Mouse (Mus musculus): ENCODE data around the gene Cbx1. TPM values are rescaled to one million over a fixed set of nuclear protein-coding genes. Genes with fewer than 3 reads are reported as not detected.

The Cbx1 gene
- total and polyA plus RNA-seq, 3 experiments, result 132 to 368 (median 152) TPM

DNA sequence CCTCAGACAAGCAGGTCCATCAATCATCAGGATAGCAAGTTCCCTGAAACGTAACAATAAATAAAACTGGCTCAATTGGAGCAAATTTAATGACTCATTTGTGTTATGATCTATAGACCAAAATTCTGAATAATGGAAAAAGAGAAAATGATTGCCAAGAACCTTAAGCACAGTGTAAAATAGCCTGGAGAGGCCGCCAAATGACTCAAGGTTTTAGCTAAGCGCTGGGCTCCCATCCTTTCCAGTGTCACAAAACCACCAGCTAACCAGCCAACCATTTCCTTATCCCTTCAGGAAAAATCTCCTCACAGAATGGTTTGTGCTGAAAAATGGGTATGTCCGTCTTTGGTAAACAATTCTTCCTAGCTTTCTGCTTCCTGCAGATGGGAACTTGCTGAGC lies 45.0 kb upstream of the Cbx1 start:
- Histone ChIP-seq H3K4me3 (ENCODE audit: control insufficient read depth in 1 of 2, insufficient read depth in 1 of 2, low read depth in 2 of 2, low read length in 2 of 2) (no peak overlapping the region), H3K79me2 (ENCODE audit: control insufficient read depth, insufficient read depth, low read length, poor library complexity) (no peaks in the 10 kb centered on the region), H3K36me3 (ENCODE audit: control insufficient read depth in 1 of 2, insufficient read depth in 2 of 2, low read length in 2 of 2) (no peaks in the 10 kb centered on the region; a peak in 1 of 4 replicates), H3K27me3 (ENCODE audit: control insufficient read depth in 1 of 2, insufficient read depth in 2 of 2, low read length in 2 of 2) (peaks cover 36 to 69% of the 10 kb centered on the region in 2 experiments), H3K9me3 (replicated peaks; ENCODE audit: insufficient read depth, low read length) (no peaks in the 10 kb centered on the region), H3K4me1 (ENCODE audit: control insufficient read depth in 1 of 2, insufficient read depth in 2 of 2, low read length in 2 of 2) (no peaks in the 10 kb centered on the region), H3K27ac (ENCODE audit: control insufficient read depth, low read depth, low read length) (no peak overlapping the region), H3K9ac (ENCODE audit: control insufficient read depth, low read depth, low read length, poor library complexity, severe bottlenecking) (no peak overlapping the region)
- no peak for DNase-seq (ENCODE audit: low read depth, low spot score)
- TF ChIP-seq EP300 (IDR thresholded peaks at IDR 0.05; ENCODE audit: low read depth in 1 of 2, low read length in 2 of 2) (no peak), GABPA (IDR thresholded peaks at IDR 0.05; ENCODE audit: low read depth, low read length) (no peak), NRF1 (IDR thresholded peaks at IDR 0.05; ENCODE audit: insufficient read depth, low read depth, low read length, poor library complexity, severe bottlenecking) (no peak), TAL1 (IDR thresholded peaks at IDR 0.05; ENCODE audit: low read length) (no peak), RCOR1 (IDR thresholded peaks at IDR 0.05; ENCODE audit: low read depth, low read length) (no peak), E2F4 (IDR thresholded peaks at IDR 0.05; ENCODE audit: borderline replicate concordance, low read depth, low read length) (no peak), SIN3A (IDR thresholded peaks at IDR 0.05; ENCODE audit: low read length) (no peak), MAFK (IDR thresholded peaks at IDR 0.05; ENCODE audit: borderline replicate concordance, low read depth, low read length) (no peak), GATA1 (IDR thresholded peaks at IDR 0.05; ENCODE audit: low read depth, low read length) (no peak), JUND (IDR thresholded peaks at IDR 0.05; ENCODE audit: low read depth, low read length) (no peak), RAD21 (IDR thresholded peaks at IDR 0.05; ENCODE audit: low read depth, low read length) (no peak)

DNA sequence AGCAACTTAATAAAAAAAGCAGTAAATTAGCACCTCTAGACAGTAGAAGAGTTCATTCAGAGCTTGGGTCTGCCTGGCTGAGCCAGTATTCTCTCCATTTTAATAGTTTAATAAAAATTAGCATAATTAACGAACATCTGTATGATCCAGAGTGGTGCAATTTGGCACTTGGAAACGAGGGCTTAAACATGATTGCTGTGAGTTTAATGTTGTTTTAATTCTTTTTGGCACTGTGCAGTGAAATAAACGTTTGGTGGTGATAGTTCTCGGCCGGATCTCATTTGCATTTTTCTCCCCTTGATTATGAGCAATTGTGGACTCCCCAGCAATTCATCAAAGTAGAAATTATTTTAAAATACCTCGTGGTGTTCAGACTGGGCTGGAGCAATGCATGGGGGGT lies 42.3 kb upstream of the Cbx1 start:
- TF ChIP-seq RCOR1 (IDR thresholded peaks at IDR 0.05; ENCODE audit: low read depth, low read length) (no peak), MAX (IDR thresholded peaks at IDR 0.05; ENCODE audit: low read length) (no peak), ZMIZ1 (IDR thresholded peaks at IDR 0.05; ENCODE audit: low read depth, low read length) (no peak), ETS1 (IDR thresholded peaks at IDR 0.05; ENCODE audit: low read depth, low read length) (no peak), BHLHE40 (IDR thresholded peaks at IDR 0.05; ENCODE audit: borderline replicate concordance, low read depth, low read length) (no peak), MAZ (IDR thresholded peaks at IDR 0.05; ENCODE audit: low read depth, low read length) (no peak)
- Histone ChIP-seq H3K9me3 (replicated peaks; ENCODE audit: insufficient read depth, low read length) (no peaks in the 10 kb centered on the region), H3K27ac (ENCODE audit: control insufficient read depth, low read depth, low read length) (no peak overlapping the region), H3K36me3 (ENCODE audit: control insufficient read depth in 1 of 2, insufficient read depth in 2 of 2, low read length in 2 of 2) (no peaks in the 10 kb centered on the region; a peak in 1 of 4 replicates), H3K27me3 (ENCODE audit: control insufficient read depth in 1 of 2, insufficient read depth in 2 of 2, low read length in 2 of 2) (peaks cover 28 to 59% of the 10 kb centered on the region in 2 experiments), H3K79me2 (ENCODE audit: control insufficient read depth, insufficient read depth, low read length, poor library complexity) (no peaks in the 10 kb centered on the region), H3K9ac (ENCODE audit: control insufficient read depth, low read depth, low read length, poor library complexity, severe bottlenecking) (no peak overlapping the region), H3K4me3 (ENCODE audit: control insufficient read depth in 1 of 2, insufficient read depth in 1 of 2, low read depth in 2 of 2, low read length in 2 of 2) (no peak overlapping the region), H3K4me1 (ENCODE audit: control insufficient read depth in 1 of 2, insufficient read depth in 2 of 2, low read length in 2 of 2) (no peaks in the 10 kb centered on the region)
- DNase-seq (ENCODE audit: low read depth, low spot score), result no peak

All from MEL (cell line).